Mouse (Mus musculus): Measurements from ENCODE around the gene Fen1. TPM values are rescaled to one million over a fixed set of nuclear protein-coding genes. Genes with fewer than 3 reads are reported as not detected.
"Not testable (repeated sequence)": the region's sequence is repeated elsewhere in the genome, so short reads cannot be mapped to it uniquely, and the experiment has no call there.

Gene Fen1
- polyA plus RNA-seq, 1 experiment from 2014 or later: 113 TPM

GRCm38 (mm10) chr19:10169692-10170330 lies 34.2 kb downstream of the Fen1 start:
- H3K4me3 ChIP-seq (ENCODE audit: low read depth, low read length); H3K4me1 ChIP-seq (ENCODE audit: control insufficient read depth, insufficient read depth, low read length); H3K27me3 ChIP-seq (ENCODE audit: control insufficient read depth, insufficient read depth, low read length); H3K36me3 ChIP-seq (ENCODE audit: control insufficient read depth, insufficient read depth, low read length); H3K9me3 ChIP-seq (ENCODE audit: control insufficient read depth, low read length); DNase-seq (ENCODE audit: low spot score); H3K4me2 ChIP-seq (ENCODE audit: low read depth); ATAC-seq (ENCODE audit: insufficient read depth, low FRiP score, low TSS enrichment); H3K9ac ChIP-seq (ENCODE audit: low read length); H3K27ac ChIP-seq (ENCODE audit: low read depth, low read length): not testable (repeated sequence)
- 93% methylated on average over 3 of the region's 3 CpGs for WGBS

GRCm38 (mm10) chr19:10169179-10169578 lies 34.8 kb downstream of the Fen1 start:
- Histone ChIP-seq H3K27ac (ENCODE audit: low read depth, low read length) (no peak overlapping the region), H3K4me3 (ENCODE audit: low read depth, low read length) (no peak overlapping the region), H3K9ac (ENCODE audit: low read length) (no peak overlapping the region), H3K27me3 (ENCODE audit: control insufficient read depth, insufficient read depth, low read length) (no peaks in the 10 kb centered on the region), H3K4me1 (ENCODE audit: control insufficient read depth, insufficient read depth, low read length) (no peaks in the 10 kb centered on the region), H3K9me3 (ENCODE audit: control insufficient read depth, low read length) (no peaks in the 10 kb centered on the region), H3K36me3 (ENCODE audit: control insufficient read depth, insufficient read depth, low read length) (no peaks in the 10 kb centered on the region), H3K4me2 (ENCODE audit: low read depth) (no peak overlapping the region)
- no peak for ATAC-seq (ENCODE audit: insufficient read depth, low FRiP score, low TSS enrichment)
- no peak for DNase-seq (ENCODE audit: low spot score)

GRCm38 (mm10) chr19:10168441-10168840 lies 35.5 kb downstream of the Fen1 start:
- ATAC-seq (ENCODE audit: insufficient read depth, low FRiP score, low TSS enrichment) (no peak), DNase-seq (ENCODE audit: low spot score) (no peak)
- no peak overlapping the region for H3K4me3 ChIP-seq (ENCODE audit: low read depth, low read length)
- no peak overlapping the region for H3K27ac ChIP-seq (ENCODE audit: low read depth, low read length)
- H3K9me3 ChIP-seq (ENCODE audit: control insufficient read depth, low read length): no peaks in the 10 kb centered on the region
- no peaks in the 10 kb centered on the region for H3K27me3 ChIP-seq (ENCODE audit: control insufficient read depth, insufficient read depth, low read length)
- H3K9ac ChIP-seq (ENCODE audit: low read length): no peak overlapping the region
- no peak overlapping the region for H3K4me2 ChIP-seq (ENCODE audit: low read depth)
- no peaks in the 10 kb centered on the region for H3K36me3 ChIP-seq (ENCODE audit: control insufficient read depth, insufficient read depth, low read length)
- WGBS: 84% methylated on average over 3 of the region's 3 CpGs
- no peaks in the 10 kb centered on the region for H3K4me1 ChIP-seq (ENCODE audit: control insufficient read depth, insufficient read depth, low read length)

GRCm38 (mm10) chr19:10167951-10168350 lies 36.0 kb downstream of the Fen1 start:
- Histone ChIP-seq H3K4me2 (ENCODE audit: low read depth) (no peak overlapping the region), H3K27ac (ENCODE audit: low read depth, low read length) (no peak overlapping the region), H3K4me1 (ENCODE audit: control insufficient read depth, insufficient read depth, low read length) (no peaks in the 10 kb centered on the region), H3K9me3 (ENCODE audit: control insufficient read depth, low read length) (no peaks in the 10 kb centered on the region), H3K9ac (ENCODE audit: low read length) (no peak overlapping the region), H3K27me3 (ENCODE audit: control insufficient read depth, insufficient read depth, low read length) (no peaks in the 10 kb centered on the region), H3K36me3 (ENCODE audit: control insufficient read depth, insufficient read depth, low read length) (no peaks in the 10 kb centered on the region), H3K4me3 (ENCODE audit: low read depth, low read length) (no peak overlapping the region)
- DNase-seq (ENCODE audit: low spot score) (no peak), ATAC-seq (ENCODE audit: insufficient read depth, low FRiP score, low TSS enrichment) (no peak)
- WGBS: 82% methylated on average over 1 of the region's 1 CpGs

- Histone ChIP-seq H3K9me3 (ENCODE audit: control insufficient read depth, low read length) (no peaks in the 10 kb centered on the region), H3K27ac (ENCODE audit: low read depth, low read length) (no peak overlapping the region), H3K36me3 (ENCODE audit: control insufficient read depth, insufficient read depth, low read length) (no peaks in the 10 kb centered on the region), H3K27me3 (ENCODE audit: control insufficient read depth, insufficient read depth, low read length) (no peaks in the 10 kb centered on the region), H3K4me3 (ENCODE audit: low read depth, low read length) (no peak overlapping the region), H3K4me1 (ENCODE audit: control insufficient read depth, insufficient read depth, low read length) (no peaks in the 10 kb centered on the region), H3K4me2 (ENCODE audit: low read depth) (no peak overlapping the region), H3K9ac (ENCODE audit: low read length) (no peak overlapping the region)
- 85% methylated on average over 4 of the region's 4 CpGs for WGBS
- DNase-seq (ENCODE audit: low spot score): no peak
- ATAC-seq (ENCODE audit: insufficient read depth, low FRiP score, low TSS enrichment): no peak
Observed at GRCm38 (mm10) chr19:10167112-10167511, 36.9 kb downstream of the Fen1 start.

GRCm38 (mm10) chr19:10165928-10166327 lies 38.0 kb downstream of the Fen1 start:
- 85% methylated on average over 4 of the region's 4 CpGs for WGBS
- not testable (repeated sequence) for ATAC-seq (ENCODE audit: insufficient read depth, low FRiP score, low TSS enrichment); H3K4me3 ChIP-seq (ENCODE audit: low read depth, low read length); H3K9ac ChIP-seq (ENCODE audit: low read length); H3K27me3 ChIP-seq (ENCODE audit: control insufficient read depth, insufficient read depth, low read length); H3K27ac ChIP-seq (ENCODE audit: low read depth, low read length); H3K4me2 ChIP-seq (ENCODE audit: low read depth); H3K4me1 ChIP-seq (ENCODE audit: control insufficient read depth, insufficient read depth, low read length); DNase-seq (ENCODE audit: low spot score); H3K36me3 ChIP-seq (ENCODE audit: control insufficient read depth, insufficient read depth, low read length); H3K9me3 ChIP-seq (ENCODE audit: control insufficient read depth, low read length)

GRCm38 (mm10) chr19:10163896-10164295 lies 40.1 kb downstream of the Fen1 start:
- ATAC-seq (ENCODE audit: insufficient read depth, low FRiP score, low TSS enrichment) (no peak), DNase-seq (ENCODE audit: low spot score) (no peak)
- H3K27me3 ChIP-seq (ENCODE audit: control insufficient read depth, insufficient read depth, low read length): no peaks in the 10 kb centered on the region
- 81% methylated on average over 3 of the region's 3 CpGs for WGBS
- no peaks in the 10 kb centered on the region for H3K36me3 ChIP-seq (ENCODE audit: control insufficient read depth, insufficient read depth, low read length)
- H3K4me2 ChIP-seq (ENCODE audit: low read depth): no peak overlapping the region
- H3K9me3 ChIP-seq (ENCODE audit: control insufficient read depth, low read length): no peaks in the 10 kb centered on the region
- H3K27ac ChIP-seq (ENCODE audit: low read depth, low read length): no peak overlapping the region
- H3K4me1 ChIP-seq (ENCODE audit: control insufficient read depth, insufficient read depth, low read length): no peaks in the 10 kb centered on the region
- no peak overlapping the region for H3K4me3 ChIP-seq (ENCODE audit: low read depth, low read length)
- no peak overlapping the region for H3K9ac ChIP-seq (ENCODE audit: low read length)

- Histone ChIP-seq H3K4me1 (ENCODE audit: control insufficient read depth, insufficient read depth, low read length) (no peaks in the 10 kb centered on the region), H3K4me2 (ENCODE audit: low read depth) (no peak overlapping the region), H3K4me3 (ENCODE audit: low read depth, low read length) (no peak overlapping the region), H3K36me3 (ENCODE audit: control insufficient read depth, insufficient read depth, low read length) (no peaks in the 10 kb centered on the region), H3K27me3 (ENCODE audit: control insufficient read depth, insufficient read depth, low read length) (no peaks in the 10 kb centered on the region), H3K27ac (ENCODE audit: low read depth, low read length) (no peak overlapping the region), H3K9ac (ENCODE audit: low read length) (no peak overlapping the region), H3K9me3 (ENCODE audit: control insufficient read depth, low read length) (no peaks in the 10 kb centered on the region)
- DNase-seq (ENCODE audit: low spot score) (no peak), ATAC-seq (ENCODE audit: insufficient read depth, low FRiP score, low TSS enrichment) (no peak)
- 70% methylated on average over 2 of the region's 2 CpGs for WGBS
Observed at GRCm38 (mm10) chr19:10157725-10158124, 46.2 kb downstream of the Fen1 start.

- 70% methylated on average over 3 of the region's 3 CpGs for WGBS
- no peak overlapping the region for H3K9ac ChIP-seq (ENCODE audit: low read length)
- no peak overlapping the region for H3K4me2 ChIP-seq (ENCODE audit: low read depth)
- H3K4me1 ChIP-seq (ENCODE audit: control insufficient read depth, insufficient read depth, low read length): no peaks in the 10 kb centered on the region
- ATAC-seq (ENCODE audit: insufficient read depth, low FRiP score, low TSS enrichment) (no peak), DNase-seq (ENCODE audit: low spot score) (no peak)
- no peaks in the 10 kb centered on the region for H3K36me3 ChIP-seq (ENCODE audit: control insufficient read depth, insufficient read depth, low read length)
- no peaks in the 10 kb centered on the region for H3K9me3 ChIP-seq (ENCODE audit: control insufficient read depth, low read length)
- H3K4me3 ChIP-seq (ENCODE audit: low read depth, low read length): no peak overlapping the region
- H3K27me3 ChIP-seq (ENCODE audit: control insufficient read depth, insufficient read depth, low read length): no peaks in the 10 kb centered on the region
- no peak overlapping the region for H3K27ac ChIP-seq (ENCODE audit: low read depth, low read length)
Observed at GRCm38 (mm10) chr19:10149189-10149588, 54.8 kb downstream of the Fen1 start.

Measured in neural tube, embryonic 11.5 days (tissue).